Mouse (Mus musculus) E14TG2a.4 (cell line): Measurements from ENCODE around the gene Slc30a4.
A peak's percentile ranks its signal among the peaks of the same experiment; 100 is the strongest.

ENCODE experiments used
- H3K27me3 ChIP-seq: 2 replicates; pipeline ENCODE4 v1.6.1; 2014; ENCODE audit warnings: low read length, control low read depth; ENCODE audit not compliant: insufficient read depth
- H3K36me3 ChIP-seq: 2 replicates; pipeline ENCODE4 v1.6.1; 2014; ENCODE audit warnings: low read length, control low read depth; ENCODE audit not compliant: insufficient read depth
- H3K4me1 ChIP-seq: replicated peaks from 2 replicates; pipeline ENCODE4 v1.6.1; 2014; ENCODE audit warnings: low read depth, low read length, control low read depth
- H3K4me3 ChIP-seq: replicated peaks from 2 replicates; pipeline ENCODE4 v1.5.1; 2014; ENCODE audit warnings: mild to moderate bottlenecking, low read length
- H3K9me3 ChIP-seq: 2 replicates; pipeline ENCODE4 v1.6.1; 2014; ENCODE audit warnings: low read length, control low read depth
- CTCF ChIP-seq: conservative IDR thresholded peaks from 2 replicates; pipeline ENCODE4 v1.5.1; 2014; ENCODE audit warnings: low read length
- NANOG ChIP-seq: IDR thresholded peaks from 2 replicates; pipeline ENCODE4 v1.6.1; 2014; ENCODE audit warnings: borderline replicate concordance, low read length, mixed read lengths
- POU5F1 ChIP-seq: IDR thresholded peaks from 2 replicates; pipeline ENCODE4 v1.6.1; 2014; ENCODE audit warnings: low read length, borderline replicate concordance

Gene Slc30a4

GRCm38 (mm10) chr2:122702181-122703036, at the start of gene Slc30a4:
TSS of gene Slc30a4 (minus strand) at chr2:122702663.
- Histone ChIP-seq H3K36me3 (no peaks in the 10 kb centered on the region), H3K4me3 (peak within 1 kb of the TSS; percentile 81)

DNA sequence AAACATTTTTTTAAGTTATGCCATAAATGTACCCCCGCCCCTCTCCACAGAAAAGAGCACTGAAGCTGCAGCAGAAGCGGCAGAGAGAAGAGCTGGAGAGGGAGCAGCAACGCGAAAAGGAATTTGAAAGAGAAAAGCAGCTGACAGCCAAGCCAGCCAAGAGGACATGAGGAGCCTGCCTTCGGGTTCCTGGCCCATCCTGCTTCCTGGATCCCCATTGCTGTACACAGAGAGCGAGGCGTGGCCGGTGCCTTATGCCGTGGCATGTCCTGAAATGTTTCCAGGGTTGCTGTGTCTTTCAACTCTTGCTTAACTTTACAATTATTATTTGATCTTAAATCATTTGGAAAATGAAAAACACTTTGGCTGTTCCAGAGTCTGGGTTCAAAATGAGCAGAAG, 44.0 kb upstream of the Slc30a4 start:
- peaks cover 34% of the 10 kb centered on the region for H3K36me3 ChIP-seq
- TF ChIP-seq NANOG (no peak), POU5F1 (no peak), CTCF (no peak)
- no peak overlapping the region for H3K4me3 ChIP-seq
- peaks cover 9% of the 10 kb centered on the region; the same call in 1 of the 2 replicates for H3K4me1 ChIP-seq
- no peaks in the 10 kb centered on the region for H3K27me3 ChIP-seq
- H3K9me3 ChIP-seq: no peaks in the 10 kb centered on the region

More at GRCm38 (mm10) chr2:122702181-122703036, at the start of gene Slc30a4:
- H3K4me1 ChIP-seq: peaks cover 8% of the 10 kb centered on the region
- no peaks in the 10 kb centered on the region for H3K9me3 ChIP-seq
- TF ChIP-seq NANOG (no peak), POU5F1 (no peak), CTCF (no peak)
- peaks cover 41% of the 10 kb centered on the region for H3K27me3 ChIP-seq

GRCm38 (mm10) chr2:122739023-122739422, 36.6 kb upstream of the Slc30a4 start:
- Histone ChIP-seq H3K36me3 (peaks cover 13% of the 10 kb centered on the region; the same call in 1 of the 2 replicates), H3K9me3 (peaks cover 7% of the 10 kb centered on the region; the same call in 1 of the 2 replicates), H3K27me3 (no peaks in the 10 kb centered on the region), H3K4me3 (peak overlapping the region; percentile 83), H3K4me1 (peaks cover 7% of the 10 kb centered on the region)
- no peak for TF ChIP-seq POU5F1
- TF ChIP-seq NANOG: no peak
- no peak for TF ChIP-seq CTCF

DNA sequence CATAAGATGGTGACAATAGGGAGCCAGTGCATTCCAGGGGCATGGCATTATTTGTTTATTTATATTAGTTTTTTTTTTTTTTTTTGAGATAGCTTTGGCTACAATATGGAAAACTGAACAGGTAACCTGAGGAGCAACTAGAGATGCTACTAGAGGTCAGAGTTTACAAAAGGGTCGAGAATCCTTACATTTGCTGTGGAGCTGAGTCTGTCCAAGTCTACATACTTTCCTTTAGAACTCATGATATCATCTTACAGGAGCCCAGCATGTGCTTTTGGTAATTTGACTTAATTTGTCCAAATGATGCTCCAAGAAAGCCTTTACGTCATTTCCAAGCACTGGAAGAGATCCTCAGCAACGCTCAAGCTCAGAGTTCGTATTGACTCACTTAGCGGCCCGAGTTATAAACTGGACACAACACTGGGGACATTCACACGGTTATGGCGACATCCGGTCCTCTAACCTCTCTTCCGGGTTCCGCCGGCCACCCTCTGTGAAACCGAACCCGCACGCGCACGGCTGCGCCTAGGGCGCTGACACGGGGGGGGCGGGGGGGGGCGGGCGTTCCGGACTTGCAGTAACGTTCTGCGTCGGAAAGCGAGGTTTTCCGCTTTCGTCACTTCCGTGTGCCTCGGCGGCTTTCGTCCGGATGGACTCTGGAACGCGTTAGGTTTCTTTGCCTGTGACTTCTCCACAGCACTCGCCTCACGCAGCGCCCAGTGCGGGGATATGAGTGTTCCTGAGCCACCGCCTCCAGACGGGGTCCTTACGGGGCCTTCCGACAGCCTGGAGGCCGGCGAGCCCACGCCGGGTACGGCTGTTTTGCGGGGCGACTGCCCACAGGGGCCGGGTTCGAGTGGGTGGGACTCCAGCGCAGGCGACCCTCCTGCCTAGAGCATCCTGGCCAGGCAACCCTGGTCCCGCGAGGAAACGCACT, 35.7 kb upstream of the Slc30a4 start, which contains the start of gene Bloc1s6:
Gene Bloc1s6, plus strand, starts transcription at position 610 of the 937 bp plus-strand sequence.
- peaks cover 7% of the 10 kb centered on the region; the same call in 1 of the 2 replicates for H3K9me3 ChIP-seq
- H3K36me3 ChIP-seq: peaks cover 8% of the 10 kb centered on the region; the same call in 1 of the 2 replicates
- TF ChIP-seq NANOG (no peak), CTCF (no peak), POU5F1 (no peak)
- peaks cover 7% of the 10 kb centered on the region for H3K4me1 ChIP-seq
- no peaks in the 10 kb centered on the region for H3K27me3 ChIP-seq
- H3K4me3 ChIP-seq: peak within 1 kb of the TSS; percentile 83

- Histone ChIP-seq H3K4me3 (no peak overlapping the region), H3K27me3 (0 out of 2 replicates have a peak, but pooled peaks cover 4% of the 10 kb centered on the region), H3K4me1 (no peaks in the 10 kb centered on the region), H3K9me3 (peaks cover 7% of the 10 kb centered on the region; the same call in 1 of the 2 replicates), H3K36me3 (no peaks in the 10 kb centered on the region)
- TF ChIP-seq CTCF (no peak), NANOG (no peak), POU5F1 (no peak)
These were observed 29.0 kb upstream of the Slc30a4 start for GRCm38 (mm10) chr2:122731456-122731855.

GRCm38 (mm10) chr2:122725604-122726003, 23.1 kb upstream of the Slc30a4 start:
- Histone ChIP-seq H3K27me3 (peaks cover 7% of the 10 kb centered on the region; the same call in 1 of the 2 replicates), H3K4me3 (no peak overlapping the region), H3K36me3 (no peaks in the 10 kb centered on the region), H3K9me3 (no peaks in the 10 kb centered on the region), H3K4me1 (no peaks in the 10 kb centered on the region)
- no peak for TF ChIP-seq POU5F1
- TF ChIP-seq CTCF: peak; percentile 31
- TF ChIP-seq NANOG: no peak

DNA sequence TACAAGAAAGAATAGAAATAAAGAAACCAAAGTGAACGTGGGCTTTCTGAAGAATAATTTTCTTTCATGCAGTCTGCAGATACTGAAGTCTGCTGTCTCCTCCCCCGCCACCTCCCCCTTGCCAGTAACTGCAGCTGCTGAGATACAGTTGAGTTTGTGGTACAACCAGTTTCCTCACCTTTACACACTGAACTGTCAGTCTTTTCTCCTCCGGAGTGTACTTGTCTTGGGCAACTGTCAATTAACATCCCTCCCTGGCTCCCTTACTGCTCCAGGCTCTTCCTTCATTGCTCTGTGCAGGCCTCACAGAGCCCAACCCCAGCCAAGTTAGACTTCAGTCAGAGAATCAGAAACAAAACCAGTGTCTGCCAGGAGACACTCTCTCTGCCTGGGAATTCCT, 18.1 kb upstream of the Slc30a4 start:
- Histone ChIP-seq H3K27me3 (peaks cover 3% of the 10 kb centered on the region; the same call in 1 of the 2 replicates), H3K9me3 (no peaks in the 10 kb centered on the region), H3K4me1 (no peaks in the 10 kb centered on the region), H3K4me3 (no peak overlapping the region), H3K36me3 (no peaks in the 10 kb centered on the region)
- TF ChIP-seq POU5F1: no peak
- TF ChIP-seq NANOG: no peak
- no peak for TF ChIP-seq CTCF

DNA sequence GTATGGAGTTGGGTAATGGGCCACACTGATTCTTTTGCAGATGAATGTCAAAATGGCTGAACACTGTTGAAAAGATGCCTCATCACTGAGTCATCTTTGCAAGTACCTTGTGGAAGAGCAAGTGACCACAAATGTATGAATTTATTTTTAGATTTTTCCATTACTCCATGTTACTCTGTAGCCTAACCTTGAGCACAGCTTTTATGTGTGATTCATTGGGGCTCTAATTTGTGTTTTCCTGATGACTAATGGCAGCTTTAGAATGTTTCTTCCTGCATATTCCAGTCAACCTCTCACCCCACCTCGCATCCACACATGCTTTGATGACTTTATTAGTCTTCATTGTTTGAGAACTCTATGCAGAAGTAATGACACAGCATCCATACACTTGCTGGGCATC, 16.8 kb upstream of the Slc30a4 start:
- Histone ChIP-seq H3K4me3 (no peak overlapping the region), H3K36me3 (no peaks in the 10 kb centered on the region), H3K9me3 (no peaks in the 10 kb centered on the region), H3K27me3 (no peaks in the 10 kb centered on the region), H3K4me1 (no peaks in the 10 kb centered on the region)
- TF ChIP-seq CTCF (no peak), POU5F1 (no peak), NANOG (no peak)
